In the genomic region with DNA sequence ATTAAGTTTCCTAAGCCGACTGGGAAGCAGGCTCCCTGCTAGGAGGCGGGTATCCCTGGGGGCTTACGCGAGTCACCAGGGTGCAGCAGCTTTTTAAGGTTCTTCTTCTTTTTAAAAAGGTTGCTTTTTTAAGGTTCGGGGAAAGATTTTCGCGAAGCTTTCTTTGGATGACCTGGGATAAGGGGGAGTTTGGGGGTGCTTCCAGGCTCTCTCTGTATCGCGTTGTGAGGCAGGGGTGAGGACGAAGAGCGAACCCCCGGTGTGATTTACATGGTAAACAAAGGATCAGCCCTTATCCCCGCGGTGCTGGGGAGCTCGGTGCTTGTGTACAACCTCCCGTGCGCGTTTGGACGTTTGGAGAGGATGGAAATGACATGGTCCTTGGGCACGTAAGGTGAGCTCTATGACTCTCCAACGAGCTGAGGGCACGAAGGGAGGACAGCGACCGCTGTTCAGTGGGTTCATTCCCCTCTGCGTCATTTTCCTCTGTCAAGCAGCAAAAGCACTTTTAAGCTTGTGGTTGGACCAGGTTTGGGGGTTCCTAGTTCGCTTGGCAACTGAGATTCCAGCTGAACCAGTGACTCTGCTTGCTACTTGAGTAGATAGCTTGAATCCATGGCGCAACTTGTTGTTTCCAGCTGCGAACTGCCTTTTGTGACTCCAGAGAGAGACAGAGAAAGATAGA, we compare ENCODE assay signal across 9 mouse cellular contexts. TPM values are rescaled to one million over a fixed set of nuclear protein-coding genes. Genes with fewer than 3 reads are reported as not detected.
DNase-seq lines count a peak whose midpoint lies in the region; ATAC-seq and TF ChIP-seq lines count a peak whose summit lies in the region.
"Had no signal": no experiment of that assay in that cellular context is flagged by ENCODE, and none has a peak within 500 bp of the region (broad histone marks: within the 10 kb centered on the region; RNA-seq: fewer than 3 reads in every experiment).

No protein-coding gene starts in this region.

- no peak; the same call in 1 of the 2 replicates for ATAC-seq in heart, embryonic 16.5 days (replicated peaks; ENCODE audit: extremely low read depth, insufficient read depth, low FRiP score)
- no peak for ATAC-seq in liver, embryonic 13.5 days (ENCODE audit: low read depth)

- no peak for DNase-seq in heart, postnatal 14 days
- peak; percentile 31 to 39 for DNase-seq in frontal cortex, postnatal 36 days (ENCODE audit: low spot score in 2 of 2)
- DNase-seq in liver, embryonic 13.5 days, result no peak
- DNase-seq in cerebellum, adult 18-20 months, result no peak
- no peak for DNase-seq in adrenal gland, postnatal 10 days

- intact Hi-C loops in heart, postnatal 14 days (cut with DNase I), result loop anchor here (5.0 to 10.0 kb wide), 2 partner anchors 158 to 419 kb away; no protein-coding TSS in a partner anchor

- 1% methylated on average over 28 of the region's 28 CpGs for WGBS in heart, embryonic 16.5 days
- 2% methylated on average over 28 of the region's 28 CpGs for WGBS in liver, embryonic 13.5 days (ENCODE audit: insufficient replicate concordance)
- WGBS in small intestine, adult 2 months, result 3% methylated on average over 28 of the region's 28 CpGs

- H3K9ac ChIP-seq in heart, embryonic 16.5 days (ENCODE audit: low read length), result peak overlapping the region; percentile 21; the same call in 1 of the 2 replicates
- no peak overlapping the region for H3K9ac ChIP-seq in liver, embryonic 13.5 days

- H3K27ac ChIP-seq in heart, embryonic 16.5 days (ENCODE audit: low read length), result no peak overlapping the region
- H3K27ac ChIP-seq in brown adipose tissue, adult 24 weeks (replicated peaks; ENCODE audit: low read depth, low read length), result no peak overlapping the region
- H3K27ac ChIP-seq in liver, embryonic 13.5 days, result no peak overlapping the region
- no peak overlapping the region for H3K27ac ChIP-seq in small intestine, adult 2 months (ENCODE audit: insufficient read depth, low read depth, low read length)

- H3K36me3 ChIP-seq in heart, embryonic 16.5 days (ENCODE audit: control insufficient read depth, insufficient read depth), result no peaks in the 10 kb centered on the region
- H3K36me3 ChIP-seq in liver, embryonic 13.5 days, result no peaks in the 10 kb centered on the region
- no peaks in the 10 kb centered on the region for H3K36me3 ChIP-seq in small intestine, adult 2 months (ENCODE audit: control insufficient read depth, insufficient read depth, low read length)
- H3K36me3 ChIP-seq: G1E had no signal

- H3K4me2 ChIP-seq in heart, embryonic 16.5 days (ENCODE audit: low read depth, low read length), result peak overlapping the region; percentile 75
- peak overlapping the region; percentile 38 for H3K4me2 ChIP-seq in liver, embryonic 13.5 days

- peaks cover 16% of the 10 kb centered on the region for H3K4me1 ChIP-seq in heart, embryonic 16.5 days (ENCODE audit: control insufficient read depth, insufficient read depth, low read length)
- no peaks in the 10 kb centered on the region for H3K4me1 ChIP-seq in brown adipose tissue, adult 24 weeks (ENCODE audit: control insufficient read depth, insufficient read depth, insufficient read length, low read length)
- H3K4me1 ChIP-seq in liver, embryonic 13.5 days (replicated peaks), result no peaks in the 10 kb centered on the region
- H3K4me1 ChIP-seq in small intestine, adult 2 months (ENCODE audit: control insufficient read depth, insufficient read depth, insufficient read length, low read length), result no peaks in the 10 kb centered on the region

- peak overlapping the region; percentile 52 for H3K4me3 ChIP-seq in heart, embryonic 16.5 days (ENCODE audit: low read length)
- peak overlapping the region; percentile 29 for H3K4me3 ChIP-seq in brown adipose tissue, adult 24 weeks (ENCODE audit: insufficient read depth, low read depth, low read length)
- peak overlapping the region; percentile 22 for H3K4me3 ChIP-seq in liver, embryonic 13.5 days (replicated peaks)
- peak overlapping the region; percentile 31 for H3K4me3 ChIP-seq in small intestine, adult 2 months (ENCODE audit: low read depth, low read length)

- no peak for TF ChIP-seq POLR2A in small intestine, adult 2 months (IDR thresholded peaks at IDR 0.05; ENCODE audit: low read depth, low read length)

- peaks cover 23% of the 10 kb centered on the region for H3K27me3 ChIP-seq in heart, embryonic 16.5 days (ENCODE audit: control insufficient read depth, insufficient read depth, low read length)
- H3K27me3 ChIP-seq in liver, embryonic 13.5 days, result peaks cover 28% of the 10 kb centered on the region
- H3K27me3 ChIP-seq in small intestine, adult 2 months (ENCODE audit: control insufficient read depth, insufficient read depth, low read length), result no peaks in the 10 kb centered on the region

- TF ChIP-seq CTCF in small intestine, adult 2 months (IDR thresholded peaks at IDR 0.05; ENCODE audit: extremely low read depth, insufficient read length, insufficient replicate concordance, low read depth, low read length), result no peak

- H3K9me3 ChIP-seq in heart, embryonic 16.5 days (replicated peaks; ENCODE audit: control insufficient read depth, low read length), result no peaks in the 10 kb centered on the region
- H3K9me3 ChIP-seq in liver, embryonic 13.5 days (replicated peaks), result no peaks in the 10 kb centered on the region

RNA-seq across cellular contexts. Expression of a gene that starts 0.6 kb away (rescaled TPM):
- 0.12 and 0.27 TPM in 2 replicates for polyA plus RNA-seq in heart, embryonic 16.5 days (2015; fragmentation: Nextera tagmentation; extraction: Ambion mirVana)
- total RNA-seq in heart, postnatal 14 days (2021), result under 1 TPM; 0.22 to 0.31 TPM
- polyA plus RNA-seq in brown adipose tissue, adult 24 weeks (2012; ENCODE audit: insufficient read depth, insufficient read length, missing spikeins), result not detected in 2 replicates
- 0.07 and 0.09 TPM in 2 replicates for polyA plus RNA-seq in liver, embryonic 13.5 days (2015; fragmentation: Nextera tagmentation; extraction: Ambion mirVana)
- polyA plus RNA-seq in small intestine, adult 2 months (2012; rRNA removed), result 0.06 and 0.10 TPM in 2 replicates
- under 1 TPM; 0.39 to 0.67 TPM for total RNA-seq in adrenal gland, postnatal 10 days (2021)
- polyA plus RNA-seq: G1E had no signal

Comparison
In these comparisons a context has a peak if more than half of its experiments do, and no peak if none do; other contexts are left out.
1. DNase-seq: peak in frontal cortex, postnatal 36 days (2 of 2); none in heart, postnatal 14 days (0 of 2), liver, embryonic 13.5 days (single experiment), cerebellum, adult 18-20 months (0 of 2) and adrenal gland, postnatal 10 days (single experiment).
2. Peak in every context shown above with its lines, with median percentiles within 50 percentile points of each other: H3K4me3 ChIP-seq.